Mouse (Mus musculus) left cerebral cortex, adult 8-10 months (tissue): ENCODE measurements at regions not wholly inside any gene's neighbourhood (a gene's known extent, or its start where the extent isn't known, plus 50 kb on each side); places are given as distances from the start of the nearest gene placed in this dataset.

Experiments
- DNase-seq, 2 experiments: peaks; one replicate each; pipeline ENCODE4 v3.0.0; 2022; ENCODE audit warnings: low spot score in 2 of 2

- peak; percentile 4 to 51 for DNase-seq
Measured at GRCm38 (mm10) chr4:79052723-79053122, 841.0 kb upstream of the Ptprd start.
